Mouse (Mus musculus): ENCODE results near the gene Cox19.

GRCm38 (mm10) chr5:139378271-139378556, 27.0 kb upstream of the Cox19 start:
- TF ChIP-seq POLR2A (IDR thresholded peaks at IDR 0.05; ENCODE audit: insufficient read depth, low read length) (no peak), CTCF (IDR thresholded peaks at IDR 0.05; ENCODE audit: low read depth, low read length) (no peak), EP300 (IDR thresholded peaks at IDR 0.05; ENCODE audit: insufficient read depth, low read depth, low read length) (no peak)
